In the genomic region with DNA sequence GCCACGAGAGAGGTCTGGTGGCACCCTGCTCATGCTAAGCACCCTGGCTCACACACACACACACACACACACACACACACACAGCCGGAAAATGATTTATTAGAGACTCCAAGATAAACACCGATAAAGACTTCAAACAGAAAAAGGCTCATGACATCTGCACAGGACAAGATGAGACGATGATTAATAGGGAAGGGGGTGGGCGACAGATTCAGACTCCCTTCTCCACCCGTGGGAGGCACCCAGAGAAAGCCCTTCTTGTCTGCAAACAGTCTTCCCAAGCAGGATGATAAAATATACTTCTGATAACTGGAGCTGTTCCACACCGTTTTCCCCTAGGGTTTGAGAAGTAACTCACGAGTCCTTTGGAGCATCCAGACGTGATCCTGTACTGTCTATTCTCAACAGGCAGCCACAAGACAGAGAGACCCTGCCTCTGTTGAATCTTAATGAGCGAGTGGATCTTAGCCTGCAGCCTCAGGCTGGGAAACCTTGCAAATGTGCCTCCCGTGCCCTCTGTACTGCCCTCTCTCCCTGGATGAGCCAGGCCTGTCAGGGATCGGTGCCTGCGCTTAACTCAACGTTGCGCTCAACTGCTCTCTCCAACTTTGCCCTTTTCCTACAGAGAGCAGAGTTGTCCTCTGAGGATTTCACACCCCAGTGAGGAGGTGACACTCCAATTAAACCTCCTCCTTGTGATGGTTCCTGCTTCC, we compare ENCODE assay signal across 20 mouse cellular contexts.
DNase-seq lines count a peak whose midpoint lies in the region; ATAC-seq and TF ChIP-seq lines count a peak whose summit lies in the region.
"Had no signal": no experiment of that assay in that cellular context is flagged by ENCODE, and none has a peak within 500 bp of the region (broad histone marks: within the 10 kb centered on the region; RNA-seq: fewer than 3 reads in every experiment).

No protein-coding gene starts in this region.

- TF ChIP-seq EP300 in lung, postnatal 0 days (IDR thresholded peaks at IDR 0.05) = no peak

- peak; percentile 6 for DNase-seq in adrenal gland, adult 2 months
- DNase-seq in adrenal gland, postnatal 14 days = no peak
- DNase-seq in right cerebral cortex, adult 18-20 months = peak; percentile 6
- DNase-seq in right cerebral cortex, postnatal 36 days (ENCODE audit: low spot score in 2 of 2) = no peak
- no peak for DNase-seq in embryonic facial prominence, embryonic 10.5 days (ENCODE audit: low spot score)
- no peak for DNase-seq in lung, postnatal 10 days
- DNase-seq in lung, postnatal 0 days (ENCODE audit: low spot score) = no peak
- DNase-seq: cerebellum, adult 2 months; heart, postnatal 36 days; lung, adult 18-20 months had no signal

- peak overlapping the region; percentile 75 for H3K27ac ChIP-seq in kidney, embryonic 16.5 days (ENCODE audit: low read length)
- H3K27ac ChIP-seq in embryonic facial prominence, embryonic 10.5 days (replicated peaks) = no peak overlapping the region
- no peak overlapping the region for H3K27ac ChIP-seq in lung, postnatal 0 days (ENCODE audit: low read length)
- H3K27ac ChIP-seq: heart, embryonic 13.5 days; limb, embryonic 15.5 days; midbrain, embryonic 13.5 days; stomach, embryonic 15.5 days had no signal

- H3K4me3 ChIP-seq in kidney, embryonic 16.5 days (ENCODE audit: low read length) = peak overlapping the region; percentile 22
- H3K4me3 ChIP-seq in embryonic facial prominence, embryonic 10.5 days = no peak overlapping the region
- H3K4me3 ChIP-seq in lung, postnatal 0 days (ENCODE audit: low read depth, low read length) = no peak overlapping the region
- H3K4me3 ChIP-seq: heart, embryonic 13.5 days; limb, embryonic 15.5 days; midbrain, embryonic 13.5 days; stomach, embryonic 15.5 days had no signal

- no peaks in the 10 kb centered on the region for H3K36me3 ChIP-seq in kidney, embryonic 16.5 days (ENCODE audit: insufficient read depth, low read length)
- no peaks in the 10 kb centered on the region for H3K36me3 ChIP-seq in embryonic facial prominence, embryonic 10.5 days (replicated peaks)
- H3K36me3 ChIP-seq in lung, postnatal 0 days (ENCODE audit: insufficient read depth, low read length) = no peaks in the 10 kb centered on the region
- H3K36me3 ChIP-seq: G1E; heart, embryonic 13.5 days; limb, embryonic 15.5 days; midbrain, embryonic 13.5 days; stomach, embryonic 15.5 days had no signal

- H3K9me3 ChIP-seq in kidney, embryonic 16.5 days (ENCODE audit: low read length) = no peaks in the 10 kb centered on the region
- H3K9me3 ChIP-seq in embryonic facial prominence, embryonic 10.5 days = no peaks in the 10 kb centered on the region
- H3K9me3 ChIP-seq in lung, postnatal 0 days (ENCODE audit: low read length) = no peaks in the 10 kb centered on the region
- H3K9me3 ChIP-seq: heart, embryonic 13.5 days; limb, embryonic 15.5 days; midbrain, embryonic 13.5 days; stomach, embryonic 15.5 days had no signal

- peak overlapping the region; percentile 0; the same call in 1 of the 2 replicates for H3K9ac ChIP-seq in kidney, embryonic 16.5 days (replicated peaks; ENCODE audit: low read length)
- H3K9ac ChIP-seq in lung, postnatal 0 days (replicated peaks; ENCODE audit: low read depth) = no peak overlapping the region
- H3K9ac ChIP-seq: heart, embryonic 13.5 days; limb, embryonic 15.5 days; midbrain, embryonic 13.5 days; stomach, embryonic 15.5 days had no signal

- H3K27me3 ChIP-seq in kidney, embryonic 16.5 days (ENCODE audit: insufficient read depth, low read length) = no peaks in the 10 kb centered on the region
- H3K27me3 ChIP-seq in embryonic facial prominence, embryonic 10.5 days (replicated peaks; ENCODE audit: low read depth, poor library complexity, severe bottlenecking) = peaks cover 21% of the 10 kb centered on the region; the same call in 1 of the 2 replicates
- H3K27me3 ChIP-seq in lung, postnatal 0 days (replicated peaks; ENCODE audit: insufficient read depth, low read length) = no peaks in the 10 kb centered on the region
- H3K27me3 ChIP-seq: stomach, embryonic 15.5 days had no signal

- ATAC-seq in kidney, embryonic 16.5 days (ENCODE audit: low FRiP score, low TSS enrichment) = peak; percentile 95
- ATAC-seq in lung, postnatal 0 days = no peak
- ATAC-seq: CD4-positive, CD25-positive, alpha-beta regulatory T cell, adult 4 months; forebrain, embryonic 14.5 days; hindbrain, embryonic 16.5 days; intestine, postnatal 0 days; midbrain, embryonic 13.5 days had no signal

- WGBS in kidney, embryonic 16.5 days = 18% methylated on average over 15 of the region's 15 CpGs
- 66% methylated on average over 15 of the region's 15 CpGs for WGBS in embryonic facial prominence, embryonic 10.5 days
- WGBS in lung, postnatal 0 days = 55% methylated on average over 15 of the region's 15 CpGs

- TF ChIP-seq CTCF in lung, postnatal 0 days (IDR thresholded peaks at IDR 0.05) = no peak

- H3K4me1 ChIP-seq in kidney, embryonic 16.5 days (ENCODE audit: insufficient read depth, low read length) = peaks cover 9% of the 10 kb centered on the region; the same call in 1 of the 2 replicates
- H3K4me1 ChIP-seq in embryonic facial prominence, embryonic 10.5 days = peaks cover 13% of the 10 kb centered on the region
- no peaks in the 10 kb centered on the region for H3K4me1 ChIP-seq in lung, postnatal 0 days (ENCODE audit: insufficient read depth, low read depth, low read length)
- H3K4me1 ChIP-seq: heart, embryonic 13.5 days; stomach, embryonic 15.5 days had no signal

- peak overlapping the region; percentile 18 for H3K4me2 ChIP-seq in kidney, embryonic 16.5 days (replicated peaks; ENCODE audit: low read depth, low read length)
- H3K4me2 ChIP-seq in lung, postnatal 0 days (replicated peaks; ENCODE audit: low read depth, low read length) = no peak overlapping the region
- H3K4me2 ChIP-seq: heart, embryonic 13.5 days; limb, embryonic 15.5 days; midbrain, embryonic 13.5 days; stomach, embryonic 15.5 days had no signal

Comparison
In these comparisons a context has a peak if more than half of its experiments do, and no peak if none do; other contexts are left out.
1. DNase-seq: peak in adrenal gland, adult 2 months (single experiment) and right cerebral cortex, adult 18-20 months (single experiment); none in adrenal gland, postnatal 14 days (single experiment), right cerebral cortex, postnatal 36 days (0 of 2), embryonic facial prominence, embryonic 10.5 days (single experiment), lung, postnatal 10 days (single experiment) and lung, postnatal 0 days (single experiment).